32 mouse cellular contexts compared by ENCODE assay signal in the genomic region with DNA sequence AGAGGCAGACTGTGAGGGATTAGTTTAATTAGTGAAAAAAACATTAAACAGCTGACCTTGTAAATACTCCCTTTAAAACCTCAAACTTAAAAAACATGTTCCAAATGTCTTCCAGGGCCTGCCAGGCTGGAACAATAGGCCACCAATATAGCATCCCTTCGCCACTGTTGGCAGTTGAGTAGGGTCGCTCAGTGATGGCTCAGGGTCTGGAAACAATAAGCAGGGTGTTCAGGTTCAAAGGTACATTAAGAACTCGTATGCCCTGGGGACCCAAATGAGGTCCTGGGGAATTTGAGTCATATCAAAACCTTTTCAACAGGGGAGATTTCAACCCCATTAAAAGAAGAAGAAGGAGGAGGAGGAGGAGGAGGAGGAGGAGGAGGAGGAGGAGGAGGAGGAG. TPM values are rescaled to one million over a fixed set of nuclear protein-coding genes. Genes with fewer than 3 reads are reported as not detected.
"Had no signal": no experiment of that assay in that cellular context is flagged by ENCODE, and none has a peak within 500 bp of the region (broad histone marks: within the 10 kb centered on the region; RNA-seq: fewer than 3 reads in every experiment).

No protein-coding gene starts in this region.

- H3K36me3 ChIP-seq: heart, embryonic 13.5 days; heart, embryonic 15.5 days; hindbrain, embryonic 13.5 days; hindbrain, embryonic 15.5 days; intestine, embryonic 15.5 days; limb, embryonic 13.5 days; limb, embryonic 15.5 days; liver, embryonic 12.5 days had no signal

- DNase-seq: gastrocnemius, postnatal 14 days; gastrocnemius, postnatal 36 days; heart, adult 11 months; heart, adult 2 months; heart, postnatal 14 days; heart, postnatal 36 days; kidney, adult 18-20 months; kidney, adult 8-10 months; kidney, postnatal 10 days; kidney, postnatal 36 days; layer of hippocampus, adult 9-11 months; layer of hippocampus, postnatal 36 days; left cerebral cortex, postnatal 4 days had no signal

- H3K4me3 ChIP-seq: heart, adult 2 months; heart, embryonic 13.5 days; heart, embryonic 15.5 days; hindbrain, embryonic 13.5 days; hindbrain, embryonic 15.5 days; intestine, embryonic 15.5 days; limb, embryonic 13.5 days; limb, embryonic 15.5 days; liver, embryonic 12.5 days had no signal

- H3K27me3 ChIP-seq: heart, embryonic 13.5 days; heart, embryonic 15.5 days; hindbrain, embryonic 13.5 days; hindbrain, embryonic 15.5 days; intestine, embryonic 15.5 days; limb, embryonic 15.5 days; liver, embryonic 12.5 days had no signal

- H3K27ac ChIP-seq: heart, adult 2 months; heart, embryonic 13.5 days; heart, embryonic 15.5 days; hindbrain, embryonic 13.5 days; hindbrain, embryonic 15.5 days; hindbrain, postnatal 0 days; intestine, embryonic 15.5 days; limb, embryonic 13.5 days; limb, embryonic 15.5 days; liver, embryonic 12.5 days; liver, embryonic 14.5 days had no signal

- H3K4me1 ChIP-seq: heart, embryonic 13.5 days; heart, embryonic 15.5 days; hindbrain, embryonic 13.5 days; hindbrain, embryonic 15.5 days; intestine, embryonic 15.5 days; limb, embryonic 13.5 days; limb, embryonic 15.5 days; liver, embryonic 12.5 days had no signal

- H3K9me3 ChIP-seq: heart, embryonic 13.5 days; heart, embryonic 15.5 days; hindbrain, embryonic 13.5 days; hindbrain, embryonic 15.5 days; intestine, embryonic 15.5 days; limb, embryonic 13.5 days; limb, embryonic 15.5 days; liver, embryonic 12.5 days had no signal

RNA-seq across cellular contexts. Expression of a gene that starts 51.1 kb away (rescaled TPM):
- polyA plus RNA-seq: heart, adult 2 months; heart, embryonic 11.5 days; heart, embryonic 13.5 days; heart, embryonic 15.5 days; heart, postnatal 0 days; hindbrain, embryonic 11.5 days; hindbrain, embryonic 13.5 days; hindbrain, embryonic 15.5 days; hindbrain, postnatal 0 days; inflammation-experienced regulatory T-cells, adult 6 months; intestine, postnatal 0 days; kidney, embryonic 14.5 days; large intestine, adult 2 months; liver, adult 2 months; liver, embryonic 12.5 days; liver, embryonic 14.5 days; liver, embryonic 16.5 days had no signal
